Mouse (Mus musculus): Measurements from ENCODE around the gene Dpep3. TPM values are rescaled to one million over a fixed set of nuclear protein-coding genes. Genes with fewer than 3 reads are reported as not detected.
"Not testable (repeated sequence)": the region's sequence is repeated elsewhere in the genome, so short reads cannot be mapped to it uniquely, and the experiment has no call there.

Dpep3 gene
- total RNA-seq, 2 experiments from 2014 or later = not detected

- intact Hi-C loops (cut with DNase I) = loop anchor here (5.0 kb wide), 1 partner anchor 34 kb away; no protein-coding TSS in a partner anchor
These were observed 9.3 kb upstream of the Dpep3 start for GRCm38 (mm10) chr8:105988546-105988945.

DNA sequence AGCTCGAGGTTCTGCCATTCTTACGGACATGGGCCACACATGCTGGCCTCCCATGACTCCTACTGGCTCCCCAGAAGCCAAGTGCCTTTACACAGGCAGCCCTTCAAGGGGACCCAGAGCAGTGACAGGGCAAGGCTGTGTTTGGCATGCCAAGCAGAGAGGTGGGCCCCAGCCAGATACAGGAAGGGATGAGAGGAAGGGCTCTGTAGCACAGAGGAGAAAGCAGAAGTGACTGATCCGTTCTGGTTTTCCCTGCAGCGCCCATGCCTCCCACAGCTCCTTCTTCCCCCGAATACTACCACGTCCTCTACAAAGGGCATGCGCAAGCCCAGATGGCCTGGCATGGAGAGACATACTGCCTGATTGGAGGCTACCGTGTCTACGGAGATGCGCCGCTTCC, 4.2 kb upstream of the Dpep3 start:
- DNase-seq (ENCODE audit: low spot score in 2 of 2); intact Hi-C loops (cut with DNase I): not testable (repeated sequence)

More at GRCm38 (mm10) chr8:105988546-105988945, 9.3 kb upstream of the Dpep3 start:
- DNase-seq (ENCODE audit: low spot score in 2 of 2) = no peak

DNA sequence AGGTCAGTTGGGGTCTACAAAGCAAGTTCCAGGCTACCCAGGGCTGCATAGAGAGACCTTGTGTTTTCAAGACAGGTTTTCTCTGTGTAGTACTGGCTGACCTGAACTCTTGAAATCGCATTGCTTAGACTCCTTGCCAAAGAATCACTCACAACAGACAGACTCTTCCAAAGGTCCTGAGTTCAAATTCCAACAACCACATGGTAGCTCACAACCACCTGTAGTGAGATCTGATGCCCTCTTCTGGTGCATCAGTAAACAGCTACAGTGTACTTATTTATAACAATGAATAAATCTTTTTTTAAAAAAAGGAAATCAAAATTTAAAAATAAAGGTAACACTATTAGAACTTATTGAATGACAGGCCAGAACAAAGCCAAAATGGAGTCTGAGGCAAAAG, 1.9 kb upstream of the Dpep3 start:
- intact Hi-C loops (cut with DNase I) = no loop called here
- no peak for DNase-seq (ENCODE audit: low spot score in 2 of 2)

GRCm38 (mm10) chr8:105975363-105975762, 3.9 kb downstream of the Dpep3 start:
- no peak for DNase-seq (ENCODE audit: low spot score in 2 of 2)
- intact Hi-C loops (cut with DNase I) = no loop called here

- no peak for DNase-seq (ENCODE audit: low spot score in 2 of 2)
- intact Hi-C loops (cut with DNase I) = no loop called here
These were observed 8.1 kb downstream of the Dpep3 start for GRCm38 (mm10) chr8:105971019-105971720.

- no peak for DNase-seq (ENCODE audit: low spot score in 2 of 2)
- intact Hi-C loops (cut with DNase I) = no loop called here
These were observed 9.9 kb downstream of the Dpep3 start for GRCm38 (mm10) chr8:105969367-105969766.

DNA sequence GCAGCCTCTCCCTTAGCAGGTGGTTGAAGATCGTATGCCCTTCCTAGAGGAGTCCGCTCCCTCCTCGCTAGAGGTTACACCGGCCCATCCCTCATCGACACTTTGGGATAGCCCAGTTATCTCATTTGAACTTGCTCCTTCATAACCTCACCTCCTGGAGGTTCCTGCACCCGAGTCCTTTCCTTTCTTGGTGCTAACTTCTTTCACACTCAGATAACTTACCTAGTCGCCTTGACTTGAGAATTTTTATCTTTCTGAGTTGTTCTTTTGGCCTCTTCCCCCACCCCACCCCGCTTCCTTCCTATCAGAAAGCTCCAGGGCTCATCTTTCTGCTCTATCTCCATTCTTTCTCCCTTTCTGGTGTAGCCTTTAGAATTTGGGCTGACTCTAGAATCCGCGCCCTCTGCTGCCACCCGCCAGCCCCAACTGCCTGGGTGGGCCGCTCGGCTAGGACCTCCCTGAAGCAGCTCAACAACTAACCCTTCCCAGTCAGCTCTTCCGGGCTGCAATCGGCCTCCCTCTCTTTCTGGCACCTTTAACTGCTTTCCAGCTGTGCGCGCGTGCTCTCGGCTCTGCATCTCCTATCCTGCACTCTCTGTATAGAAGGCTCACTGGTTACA, 12.4 kb downstream of the Dpep3 start:
- no peak for DNase-seq (ENCODE audit: low spot score in 2 of 2)
- intact Hi-C loops (cut with DNase I) = no loop called here

GRCm38 (mm10) chr8:105965905-105966341, 13.3 kb downstream of the Dpep3 start, which contains the start of gene Slc12a4:
Slc12a4 (minus strand) TSS chr8:105966097.
- DNase-seq (ENCODE audit: low spot score in 2 of 2) = no peak
- intact Hi-C loops (cut with DNase I) = loop anchor here (2.0 kb wide), 1 partner anchor 27 kb away; the partner anchor contains the start of gene Psmb10

GRCm38 (mm10) chr8:105965266-105965904, 13.8 kb downstream of the Dpep3 start:
- intact Hi-C loops (cut with DNase I) = loop anchor here (2.0 kb wide), 1 partner anchor 27 kb away; the partner anchor contains the start of gene Psmb10

DNA sequence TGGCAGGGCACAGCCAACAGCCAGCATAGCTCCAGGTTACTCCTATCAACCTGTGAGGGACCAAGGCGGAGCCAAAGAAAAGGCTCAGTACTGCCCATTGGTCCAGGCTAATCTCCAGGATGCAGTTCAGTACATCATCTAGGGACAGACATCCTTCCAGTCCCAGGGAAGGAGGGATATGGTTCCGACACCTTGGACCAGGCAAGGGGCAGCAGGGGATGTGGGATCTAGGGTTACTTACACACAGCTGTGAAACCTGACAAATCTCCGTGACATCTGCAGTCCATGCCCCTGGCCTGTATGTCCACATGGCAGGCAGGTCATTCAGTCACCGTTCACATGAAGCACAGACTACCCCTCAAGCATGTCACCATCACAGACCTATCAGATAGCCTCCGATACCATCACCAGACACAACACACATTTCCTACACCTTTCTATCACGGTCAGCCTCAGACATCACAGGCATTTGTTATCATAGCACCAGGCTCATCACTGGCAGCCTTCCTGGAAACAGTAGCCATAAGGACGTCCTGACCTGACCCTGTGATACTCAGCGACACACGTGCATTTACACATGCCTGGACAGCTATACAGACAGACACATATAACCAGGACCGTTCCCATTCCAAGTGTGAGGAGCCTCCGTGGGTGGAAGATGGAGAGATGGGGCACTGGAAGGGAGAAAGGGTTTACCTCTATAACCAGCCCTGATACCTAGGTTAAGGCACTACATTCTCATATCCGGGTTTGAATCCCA, 14.5 kb downstream of the Dpep3 start:
- intact Hi-C loops (cut with DNase I) = loop anchor here (2.0 kb wide), 1 partner anchor 26 kb away; the partner anchor contains the start of gene Psmb10
- DNase-seq (ENCODE audit: low spot score in 2 of 2) = no peak

More at GRCm38 (mm10) chr8:105965266-105965904, 13.8 kb downstream of the Dpep3 start:
- no peak for DNase-seq (ENCODE audit: low spot score in 2 of 2)

- intact Hi-C loops (cut with DNase I) = no loop called here
- no peak for DNase-seq (ENCODE audit: low spot score in 2 of 2)
These were observed 17.7 kb downstream of the Dpep3 start for GRCm38 (mm10) chr8:105961536-105961935.

DNA sequence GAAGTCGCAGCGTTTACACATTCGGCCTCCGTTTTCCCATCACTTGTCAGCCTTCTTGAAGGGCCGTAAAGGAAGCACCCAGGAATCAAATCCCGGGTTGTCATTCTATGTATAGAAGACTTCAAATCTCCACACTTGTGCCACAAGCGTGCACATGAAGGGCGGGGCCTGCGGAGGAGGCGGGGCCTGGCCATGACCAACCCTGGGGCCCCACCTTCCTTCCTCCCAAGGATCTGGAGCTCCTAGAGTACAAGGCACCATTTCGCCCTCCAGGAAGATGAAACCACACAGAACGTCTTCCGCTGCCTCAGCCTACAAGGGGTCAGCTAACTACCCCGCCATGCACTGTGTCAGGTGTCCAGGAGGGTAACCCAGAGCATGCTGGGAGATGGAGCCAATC, 18.1 kb downstream of the Dpep3 start:
- no peak for DNase-seq (ENCODE audit: low spot score in 2 of 2)
- intact Hi-C loops (cut with DNase I) = no loop called here

GRCm38 (mm10) chr8:105959350-105959749, 19.9 kb downstream of the Dpep3 start:
- DNase-seq (ENCODE audit: low spot score in 2 of 2) = no peak
- intact Hi-C loops (cut with DNase I) = no loop called here

DNA sequence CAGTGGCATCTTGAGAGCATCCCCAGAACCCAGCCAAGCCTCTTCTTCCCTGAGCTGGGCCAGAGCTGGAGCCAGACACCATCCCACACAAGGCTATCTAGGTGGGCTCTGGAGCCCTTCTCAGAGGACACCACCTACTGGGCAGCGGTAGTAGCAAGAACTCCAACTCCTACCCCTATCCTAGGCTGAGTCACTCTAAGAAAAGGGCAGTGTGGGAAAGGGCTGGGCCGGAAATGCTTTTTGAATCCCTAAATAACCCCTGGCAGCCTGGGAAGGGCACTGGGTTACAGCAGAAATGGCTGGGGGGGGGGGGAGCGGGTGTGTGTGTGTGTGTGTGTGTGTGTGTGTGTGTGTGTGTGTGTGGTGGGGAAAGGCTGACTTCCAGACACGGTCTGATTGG, 21.4 kb downstream of the Dpep3 start:
- intact Hi-C loops (cut with DNase I) = no loop called here
- DNase-seq (ENCODE audit: low spot score in 2 of 2) = no peak

GRCm38 (mm10) chr8:105956556-105956955, 22.7 kb downstream of the Dpep3 start:
- intact Hi-C loops (cut with DNase I) = no loop called here
- no peak for DNase-seq (ENCODE audit: low spot score in 2 of 2)

GRCm38 (mm10) chr8:105951057-105951659, 28.1 kb downstream of the Dpep3 start:
- no peak for DNase-seq (ENCODE audit: low spot score in 2 of 2)

DNA sequence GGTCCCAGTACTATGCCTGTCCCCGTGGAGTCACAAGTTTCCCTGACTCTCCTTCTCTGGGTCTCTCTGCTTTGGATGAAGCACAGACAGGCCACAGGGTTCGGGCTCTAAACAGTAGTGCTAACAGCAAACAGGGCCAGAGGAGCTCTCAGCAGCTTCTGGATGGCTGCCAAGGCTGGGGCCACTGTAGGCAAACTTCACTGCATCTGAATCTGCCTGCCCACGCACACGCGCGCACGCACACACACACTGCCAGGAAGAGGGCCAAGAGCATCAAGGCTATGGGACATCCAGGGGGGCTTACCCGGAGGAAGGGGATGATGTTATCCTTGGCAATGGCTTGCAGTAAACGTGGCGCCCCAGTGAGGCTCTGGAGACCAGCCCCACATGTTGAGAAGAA, 29.9 kb downstream of the Dpep3 start:
- DNase-seq (ENCODE audit: low spot score in 2 of 2) = peak in 1 of 2 experiments; percentile 39
- intact Hi-C loops (cut with DNase I) = no loop called here

More at GRCm38 (mm10) chr8:105951057-105951659, 28.1 kb downstream of the Dpep3 start:
- intact Hi-C loops (cut with DNase I) = no loop called here

GRCm38 (mm10) chr8:105943321-105943739, 35.9 kb downstream of the Dpep3 start, which contains the start of gene Lcat:
Lcat (minus strand) TSS chr8:105943382.
- intact Hi-C loops (cut with DNase I) = no loop called here
- no peak for DNase-seq (ENCODE audit: low spot score in 2 of 2)

DNA sequence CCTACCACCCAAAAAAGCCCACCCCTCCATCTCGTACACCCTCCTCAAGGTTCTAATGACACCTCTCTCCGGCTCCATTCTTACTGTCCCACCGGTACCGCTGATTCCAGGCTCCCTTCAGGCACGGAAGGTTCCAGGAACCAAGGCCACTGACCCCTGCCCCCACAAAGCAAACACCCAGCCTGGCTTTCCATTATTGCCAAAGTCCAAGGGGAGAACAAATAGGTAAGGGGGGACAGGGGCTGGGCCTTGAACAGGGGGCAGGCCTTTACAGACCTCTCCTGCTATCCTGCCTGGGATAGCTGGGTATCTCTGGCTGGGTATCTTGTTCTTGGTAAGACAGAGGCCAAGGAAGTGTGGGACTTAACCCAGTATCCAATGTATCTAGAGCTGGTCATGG, 36.7 kb downstream of the Dpep3 start:
- intact Hi-C loops (cut with DNase I) = no loop called here
- DNase-seq (ENCODE audit: low spot score in 2 of 2) = no peak

Measured in left cerebral cortex, postnatal 36 days (tissue).